Mouse (Mus musculus) neural tube, embryonic 15.5 days (tissue): Measurements from ENCODE around the gene Wnt5b. TPM values are rescaled to one million over a fixed set of nuclear protein-coding genes. Genes with fewer than 3 reads are reported as not detected.

Source experiments
- ATAC-seq: fragments of 200-750 bp; cut with Nextera tagmentation; 2 replicates; pipeline ENCODE4 v1.8.0; 2017; ENCODE audit warnings: mild to moderate bottlenecking, moderate TSS enrichment, moderate library complexity; ENCODE audit not compliant: low FRiP score
- H3K27ac ChIP-seq: fragments of 300-500 bp; sonication (generic); replicated peaks from 2 replicates; pipeline ENCODE4 v1.5.1; 2015; ENCODE audit warnings: mild to moderate bottlenecking, inconsistent platforms
- H3K27me3 ChIP-seq: fragments of 300-500 bp; sonication (generic); replicated peaks from 2 replicates; pipeline ENCODE4 v1.6.1; 2015; ENCODE audit warnings: inconsistent platforms
- H3K36me3 ChIP-seq: fragments of 300-500 bp; sonication (generic); 2 replicates; pipeline ENCODE4 v1.6.1; 2015; ENCODE audit warnings: inconsistent platforms
- H3K4me1 ChIP-seq: fragments of 300-500 bp; sonication (generic); 2 replicates; pipeline ENCODE4 v1.6.1; 2015; ENCODE audit warnings: inconsistent platforms
- H3K4me2 ChIP-seq: fragments of 300-500 bp; sonication (generic); 2 replicates; pipeline ENCODE4 v1.6.1; 2015; ENCODE audit warnings: inconsistent platforms, mild to moderate bottlenecking, moderate library complexity
- H3K4me3 ChIP-seq: fragments of 300-500 bp; sonication (generic); replicated peaks from 2 replicates; pipeline ENCODE4 v1.5.1; 2015; ENCODE audit warnings: mild to moderate bottlenecking, inconsistent platforms
- H3K9ac ChIP-seq: fragments of 300-500 bp; sonication (generic); replicated peaks from 2 replicates; pipeline ENCODE4 v1.6.1; 2015; ENCODE audit warnings: mild to moderate bottlenecking, inconsistent platforms
- H3K9me3 ChIP-seq: fragments of 300-500 bp; sonication (generic); replicated peaks from 2 replicates; pipeline ENCODE4 v1.6.1; 2016; ENCODE audit warnings: inconsistent platforms
- WGBS: fragments of 180-500 bp; shearing (Covaris S2); methylation state at CpG from one replicate; pipeline ENCODE4 v1.1.7; 2015; ENCODE audit warnings: mixed read lengths; 5-methylcytosine and 5-hydroxymethylcytosine counted together
- polyA plus RNA-seq: library from polyadenylated mRNA; unstranded; fragments of >200 nt; fragmentation: Nextera tagmentation; extraction: Ambion mirVana; gene quantifications from 2 replicates; pipeline ENCODE4 v1.2.1, GENCODE M21; 2015

The Wnt5b gene
- polyA plus RNA-seq, 1 experiment from 2014 or later: 3.6 TPM

- Histone ChIP-seq H3K4me3 (no peak overlapping the region), H3K4me2 (no peak overlapping the region), H3K9ac (no peak overlapping the region), H3K9me3 (no peaks in the 10 kb centered on the region), H3K4me1 (peaks cover 12% of the 10 kb centered on the region), H3K27ac (no peak overlapping the region), H3K27me3 (no peaks in the 10 kb centered on the region), H3K36me3 (no peaks in the 10 kb centered on the region)
- ATAC-seq: no peak
- 89% methylated on average over 4 of the region's 4 CpGs for WGBS
Measured at GRCm38 (mm10) chr6:119421001-119421400, 123.1 kb downstream of the Wnt5b start.

- H3K4me3 ChIP-seq: no peak overlapping the region
- H3K4me1 ChIP-seq: peaks cover 12% of the 10 kb centered on the region
Measured at GRCm38 (mm10) chr6:119420357-119420756, 123.8 kb downstream of the Wnt5b start.

GRCm38 (mm10) chr6:119419412-119419811 is 124.7 kb downstream of the Wnt5b start:
- no peaks in the 10 kb centered on the region for H3K9me3 ChIP-seq
- H3K9ac ChIP-seq: no peak overlapping the region
- H3K36me3 ChIP-seq: no peaks in the 10 kb centered on the region
- H3K27ac ChIP-seq: no peak overlapping the region
- WGBS: 19% methylated on average over 7 of the region's 7 CpGs
- no peak overlapping the region for H3K4me2 ChIP-seq
- peaks cover 12% of the 10 kb centered on the region for H3K4me1 ChIP-seq
- no peak for ATAC-seq
- no peak overlapping the region for H3K4me3 ChIP-seq
- no peaks in the 10 kb centered on the region for H3K27me3 ChIP-seq

More at GRCm38 (mm10) chr6:119420357-119420756, 123.8 kb downstream of the Wnt5b start:
- WGBS: 94% methylated on average over 5 of the region's 5 CpGs
- H3K36me3 ChIP-seq: no peaks in the 10 kb centered on the region
- H3K27ac ChIP-seq: no peak overlapping the region
- H3K4me2 ChIP-seq: no peak overlapping the region
- no peaks in the 10 kb centered on the region for H3K27me3 ChIP-seq
- no peak overlapping the region for H3K9ac ChIP-seq
- no peaks in the 10 kb centered on the region for H3K9me3 ChIP-seq
- no peak for ATAC-seq

- Histone ChIP-seq H3K4me1 (peaks cover 12% of the 10 kb centered on the region), H3K9ac (no peak overlapping the region), H3K4me2 (no peak overlapping the region), H3K36me3 (no peaks in the 10 kb centered on the region), H3K27me3 (no peaks in the 10 kb centered on the region), H3K27ac (no peak overlapping the region; the same call in 1 of the 2 replicates), H3K4me3 (no peak overlapping the region), H3K9me3 (no peaks in the 10 kb centered on the region)
- WGBS: 28% methylated on average over 7 of the region's 7 CpGs
- no peak for ATAC-seq
Measured at GRCm38 (mm10) chr6:119418392-119419251, 125.5 kb downstream of the Wnt5b start.

GRCm38 (mm10) chr6:119417821-119418220 is 126.3 kb downstream of the Wnt5b start:
- no peaks in the 10 kb centered on the region for H3K9me3 ChIP-seq
- H3K36me3 ChIP-seq: no peaks in the 10 kb centered on the region
- H3K9ac ChIP-seq: no peak overlapping the region
- H3K27me3 ChIP-seq: no peaks in the 10 kb centered on the region
- no peak overlapping the region for H3K27ac ChIP-seq
- no peak overlapping the region for H3K4me2 ChIP-seq
- H3K4me3 ChIP-seq: no peak overlapping the region
- 62% methylated on average over 7 of the region's 7 CpGs for WGBS
- ATAC-seq: no peak
- peaks cover 12% of the 10 kb centered on the region for H3K4me1 ChIP-seq

- no peaks in the 10 kb centered on the region for H3K9me3 ChIP-seq
- H3K36me3 ChIP-seq: no peaks in the 10 kb centered on the region
- peaks cover 12% of the 10 kb centered on the region for H3K4me1 ChIP-seq
- H3K4me2 ChIP-seq: peak within 1 kb of the TSS; percentile 40
- 6% methylated on average over 12 of the region's 12 CpGs for WGBS
- no peak within 1 kb of the TSS for H3K9ac ChIP-seq
- no peak within 1 kb of the TSS for H3K27ac ChIP-seq
- no peak for ATAC-seq
- H3K27me3 ChIP-seq: no peaks in the 10 kb centered on the region
- H3K4me3 ChIP-seq: no peak within 1 kb of the TSS
Measured at GRCm38 (mm10) chr6:119417354-119417753, 126.8 kb downstream of the Wnt5b start, which contains the start of gene Adipor2. Gene Adipor2, minus strand, starts transcription at chr6:119417704.

- no peaks in the 10 kb centered on the region for H3K27me3 ChIP-seq
- no peak for ATAC-seq
- no peaks in the 10 kb centered on the region for H3K9me3 ChIP-seq
- WGBS: 68% methylated on average over 6 of the region's 6 CpGs
- H3K4me2 ChIP-seq: no peak overlapping the region
- H3K4me1 ChIP-seq: peaks cover 12% of the 10 kb centered on the region
- H3K36me3 ChIP-seq: no peaks in the 10 kb centered on the region
- no peak overlapping the region for H3K27ac ChIP-seq
- no peak overlapping the region for H3K9ac ChIP-seq
- H3K4me3 ChIP-seq: no peak overlapping the region
Measured at GRCm38 (mm10) chr6:119416643-119417042, 127.5 kb downstream of the Wnt5b start.

GRCm38 (mm10) chr6:119414262-119415043 is 129.7 kb downstream of the Wnt5b start:
- H3K4me3 ChIP-seq: no peak overlapping the region
- H3K27ac ChIP-seq: no peak overlapping the region
- no peak overlapping the region for H3K9ac ChIP-seq
- no peak overlapping the region for H3K4me2 ChIP-seq
- WGBS: 88% methylated on average over 15 of the region's 15 CpGs
- H3K4me1 ChIP-seq: peaks cover 11% of the 10 kb centered on the region
- H3K27me3 ChIP-seq: no peaks in the 10 kb centered on the region
- H3K9me3 ChIP-seq: no peaks in the 10 kb centered on the region
- H3K36me3 ChIP-seq: no peaks in the 10 kb centered on the region
- ATAC-seq: no peak

GRCm38 (mm10) chr6:119412588-119412987 is 131.6 kb downstream of the Wnt5b start:
- H3K4me2 ChIP-seq: no peak overlapping the region
- no peak for ATAC-seq
- WGBS: 96% methylated on average over 4 of the region's 4 CpGs
- H3K27me3 ChIP-seq: no peaks in the 10 kb centered on the region
- H3K36me3 ChIP-seq: no peaks in the 10 kb centered on the region
- no peak overlapping the region for H3K4me3 ChIP-seq
- H3K9me3 ChIP-seq: no peaks in the 10 kb centered on the region
- no peak overlapping the region for H3K27ac ChIP-seq
- H3K4me1 ChIP-seq: peaks cover 14% of the 10 kb centered on the region; the same call in 1 of the 2 replicates
- no peak overlapping the region for H3K9ac ChIP-seq

GRCm38 (mm10) chr6:119411511-119411910 is 132.6 kb downstream of the Wnt5b start:
- H3K4me2 ChIP-seq: no peak overlapping the region
- H3K27ac ChIP-seq: no peak overlapping the region
- H3K9me3 ChIP-seq: no peaks in the 10 kb centered on the region
- H3K4me1 ChIP-seq: 0 out of 2 replicates have a peak, but pooled peaks cover 5% of the 10 kb centered on the region
- H3K27me3 ChIP-seq: no peaks in the 10 kb centered on the region
- H3K36me3 ChIP-seq: no peaks in the 10 kb centered on the region
- H3K4me3 ChIP-seq: no peak overlapping the region
- H3K9ac ChIP-seq: no peak overlapping the region
- WGBS: 85% methylated on average over 3 of the region's 3 CpGs
- no peak for ATAC-seq

- ATAC-seq: no peak
- peaks cover 9% of the 10 kb centered on the region; the same call in 1 of the 2 replicates for H3K4me1 ChIP-seq
- H3K9me3 ChIP-seq: no peaks in the 10 kb centered on the region
- no peak overlapping the region for H3K4me3 ChIP-seq
- no peak overlapping the region for H3K9ac ChIP-seq
- WGBS: 56% methylated on average over 1 of the region's 1 CpGs
- no peaks in the 10 kb centered on the region for H3K27me3 ChIP-seq
- H3K36me3 ChIP-seq: no peaks in the 10 kb centered on the region
- H3K27ac ChIP-seq: no peak overlapping the region
- no peak overlapping the region for H3K4me2 ChIP-seq
Measured at GRCm38 (mm10) chr6:119409766-119410165, 134.4 kb downstream of the Wnt5b start.
